Mouse (Mus musculus) limb, embryonic 13.5 days (tissue): ENCODE results near the gene Samm50. TPM values are rescaled to one million over a fixed set of nuclear protein-coding genes. Genes with fewer than 3 reads are reported as not detected.

Source experiments
- ATAC-seq: fragments of 200-750 bp; cut with Nextera tagmentation; 2 replicates; pipeline ENCODE4 v1.8.0; 2017; ENCODE audit warnings: low read depth, moderate number of reproducible peaks, moderate TSS enrichment; ENCODE audit not compliant: low FRiP score
- H3K27ac ChIP-seq: fragments of 300-500 bp; sonication (generic); 2 replicates; pipeline ENCODE4 v1.5.1; 2015; ENCODE audit warnings: inconsistent platforms, mild to moderate bottlenecking, moderate library complexity
- H3K27me3 ChIP-seq: fragments of 300-500 bp; sonication (generic); 2 replicates; pipeline ENCODE4 v1.6.1; 2015; ENCODE audit warnings: mild to moderate bottlenecking, inconsistent platforms
- H3K36me3 ChIP-seq: fragments of 300-500 bp; sonication (generic); 2 replicates; pipeline ENCODE4 v1.6.1; 2015; ENCODE audit warnings: inconsistent platforms, mild to moderate bottlenecking, moderate library complexity
- H3K4me1 ChIP-seq: fragments of 300-500 bp; sonication (generic); 2 replicates; pipeline ENCODE4 v1.6.1; 2015; ENCODE audit warnings: inconsistent platforms
- H3K4me2 ChIP-seq: fragments of 300-500 bp; sonication (generic); replicated peaks from 2 replicates; pipeline ENCODE4 v1.6.1; 2015; ENCODE audit warnings: inconsistent platforms, mild to moderate bottlenecking, moderate library complexity
- H3K4me3 ChIP-seq: fragments of 300-500 bp; sonication (generic); 2 replicates; pipeline ENCODE4 v1.5.1; 2015; ENCODE audit warnings: moderate library complexity, mild to moderate bottlenecking, inconsistent platforms
- H3K9ac ChIP-seq: fragments of 300-500 bp; sonication (generic); 2 replicates; pipeline ENCODE4 v1.6.1; 2015; ENCODE audit warnings: mild to moderate bottlenecking, inconsistent platforms
- H3K9me3 ChIP-seq: fragments of 300-500 bp; sonication (generic); 2 replicates; pipeline ENCODE4 v1.6.1; 2016; ENCODE audit warnings: inconsistent platforms
- WGBS: fragments of 180-500 bp; shearing (Covaris S2); methylation state at CpG from one replicate; pipeline ENCODE4 v1.1.7; 2015; 5-methylcytosine and 5-hydroxymethylcytosine counted together
- polyA plus RNA-seq: library from polyadenylated mRNA; unstranded; fragments of >200 nt; fragmentation: Nextera tagmentation; extraction: Ambion mirVana; gene quantifications from 2 replicates; pipeline ENCODE4 v1.2.1, GENCODE M21; 2015

The Samm50 gene
- polyA plus RNA-seq, 1 experiment from 2014 or later = 101 TPM

- Histone ChIP-seq H3K4me2 (no peak overlapping the region), H3K4me1 (peaks cover 21% of the 10 kb centered on the region), H3K36me3 (no peaks in the 10 kb centered on the region), H3K4me3 (no peak overlapping the region), H3K9me3 (no peaks in the 10 kb centered on the region), H3K27ac (no peak overlapping the region), H3K27me3 (no peaks in the 10 kb centered on the region), H3K9ac (no peak overlapping the region)
- 66% methylated on average over 4 of the region's 4 CpGs for WGBS
- ATAC-seq = no peak
Observed at GRCm38 (mm10) chr15:84186196-84186595, 5.8 kb upstream of the Samm50 start.

DNA sequence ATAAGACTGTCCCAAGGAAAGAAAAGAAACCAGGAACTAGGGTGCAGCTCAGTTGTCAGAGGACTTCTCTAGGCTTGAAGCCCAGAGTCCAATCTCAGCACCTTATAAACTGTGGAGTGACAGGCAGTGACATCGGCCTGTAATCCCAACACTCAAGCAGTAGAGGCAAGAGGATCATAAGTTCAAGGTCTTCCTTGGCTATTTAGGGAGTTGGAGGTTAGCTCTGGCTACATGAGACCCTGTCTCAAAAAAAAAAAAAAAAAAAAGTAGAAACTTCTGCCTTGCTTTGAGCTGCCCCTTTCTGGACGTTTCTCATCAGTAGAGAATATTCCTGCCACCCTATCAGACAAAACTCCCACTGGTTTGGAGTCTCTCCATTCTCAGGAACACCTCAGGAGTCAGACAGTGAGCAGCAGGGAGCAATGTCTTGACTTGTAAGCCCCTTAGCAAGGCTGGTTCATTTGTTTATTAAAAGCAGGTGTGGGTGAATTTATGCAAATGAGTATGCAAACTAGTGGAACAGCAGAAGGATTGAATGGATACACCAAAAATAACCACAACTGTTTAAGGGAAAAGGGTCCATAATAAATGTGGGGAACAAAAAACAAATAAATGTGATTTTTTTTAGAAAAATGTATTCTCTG is 3.0 kb upstream of the Samm50 start:
- H3K9ac ChIP-seq = no peak overlapping the region
- no peak overlapping the region for H3K27ac ChIP-seq

DNA sequence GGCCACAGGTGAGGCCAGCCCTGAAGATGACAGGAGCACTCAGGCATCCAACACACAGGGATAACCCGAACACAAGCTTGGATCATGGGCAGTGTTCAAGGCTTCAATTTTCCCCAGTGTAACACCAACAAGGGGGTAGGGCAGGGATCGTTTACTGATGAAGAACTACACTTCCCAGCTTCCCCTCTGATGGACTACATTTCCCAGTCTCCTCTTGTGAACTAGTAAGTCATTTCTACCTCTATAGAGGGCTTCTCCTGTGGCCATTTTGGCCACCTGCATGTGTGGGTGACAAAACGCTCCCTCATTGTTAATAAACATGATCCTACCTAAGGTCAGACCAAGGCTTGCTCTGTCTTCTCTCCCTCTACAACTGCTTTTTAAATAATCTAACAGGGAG is 2.2 kb upstream of the Samm50 start:
- Histone ChIP-seq H3K4me2 (no peak overlapping the region), H3K27me3 (no peaks in the 10 kb centered on the region), H3K9me3 (no peaks in the 10 kb centered on the region), H3K4me1 (peaks cover 11% of the 10 kb centered on the region), H3K27ac (no peak overlapping the region), H3K4me3 (no peak overlapping the region), H3K36me3 (0 out of 2 replicates have a peak, but pooled peaks cover 3% of the 10 kb centered on the region), H3K9ac (no peak overlapping the region)
- WGBS = 42% methylated on average over 3 of the region's 3 CpGs
- ATAC-seq = no peak

More for the DNA sequence above, 3.0 kb upstream of the Samm50 start:
- 53% methylated on average over 2 of the region's 2 CpGs for WGBS
- Histone ChIP-seq H3K36me3 (no peaks in the 10 kb centered on the region), H3K9me3 (no peaks in the 10 kb centered on the region), H3K27me3 (no peaks in the 10 kb centered on the region), H3K4me3 (no peak overlapping the region), H3K4me2 (no peak overlapping the region), H3K4me1 (peaks cover 14% of the 10 kb centered on the region)
- ATAC-seq = no peak

DNA sequence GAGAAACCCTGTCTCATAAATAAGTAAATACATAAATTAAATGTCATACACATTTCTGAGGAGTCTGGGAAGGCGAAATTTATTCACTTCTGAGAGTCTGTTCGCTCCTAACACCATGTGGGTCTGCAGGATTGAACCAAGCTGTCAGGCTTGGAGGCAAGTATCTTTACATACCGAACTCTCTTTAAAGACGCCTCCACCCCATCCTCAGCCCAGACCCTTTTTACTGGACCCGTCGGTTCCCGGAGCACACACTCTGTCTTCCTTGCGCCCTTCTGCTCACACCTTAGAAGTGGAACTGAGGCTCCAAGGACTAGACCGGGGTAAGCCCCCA is 350 bp upstream of the Samm50 start:
- H3K4me3 ChIP-seq = peak overlapping the region; percentile 93
- H3K4me2 ChIP-seq = peak overlapping the region; percentile 83
- WGBS = under 1% methylated on average over 9 of the region's 9 CpGs
- H3K9me3 ChIP-seq = no peaks in the 10 kb centered on the region
- H3K27ac ChIP-seq = 0 out of 2 replicates have a peak overlapping the region, but pooled peaks have one; percentile 52
- H3K9ac ChIP-seq = peak overlapping the region; percentile 83
- H3K27me3 ChIP-seq = no peaks in the 10 kb centered on the region
- peaks cover 15% of the 10 kb centered on the region for H3K36me3 ChIP-seq
- no peak; the same call in 1 of the 2 replicates for ATAC-seq
- peaks cover 11% of the 10 kb centered on the region for H3K4me1 ChIP-seq

DNA sequence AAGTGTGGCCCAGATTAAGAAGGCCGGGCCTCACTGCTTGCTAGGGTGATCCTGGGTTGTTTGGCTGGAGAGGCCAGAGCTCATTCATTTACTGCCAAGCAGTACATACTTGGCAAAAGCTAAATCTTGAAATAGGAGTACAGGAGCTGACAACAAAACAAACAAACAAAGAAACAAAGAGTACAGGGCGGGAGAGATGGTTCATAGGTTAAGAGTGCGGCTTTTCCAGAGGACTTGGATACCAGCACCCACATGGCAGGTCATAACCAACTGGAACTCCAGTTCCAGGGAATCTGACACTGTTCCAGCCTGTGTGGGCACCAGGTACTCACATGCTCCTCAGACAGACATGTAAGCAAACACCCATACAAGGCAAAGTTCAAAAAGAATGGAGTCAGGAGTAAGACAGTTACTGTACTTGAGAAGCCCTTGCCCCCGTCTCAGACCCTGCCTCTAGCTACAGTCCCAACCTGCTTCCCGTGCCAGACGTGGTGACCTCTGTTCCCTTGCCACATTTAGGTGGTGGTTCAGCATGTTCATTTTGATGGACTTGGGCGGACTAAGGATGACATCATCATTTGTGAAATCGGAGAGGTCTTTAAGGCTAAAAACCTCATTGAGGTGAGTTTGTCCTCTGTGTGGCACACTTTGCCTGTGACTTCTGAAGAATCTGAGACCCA is 4.6 kb downstream of the Samm50 start:
- H3K36me3 ChIP-seq = peaks cover 65% of the 10 kb centered on the region
- H3K27ac ChIP-seq = no peak overlapping the region
- H3K4me1 ChIP-seq = peaks cover 8% of the 10 kb centered on the region
- H3K9me3 ChIP-seq = no peaks in the 10 kb centered on the region
- H3K4me3 ChIP-seq = no peak overlapping the region
- WGBS = 82% methylated on average over 8 of the region's 8 CpGs
- no peaks in the 10 kb centered on the region for H3K27me3 ChIP-seq
- no peak overlapping the region for H3K9ac ChIP-seq
- no peak overlapping the region for H3K4me2 ChIP-seq
- no peak for ATAC-seq

DNA sequence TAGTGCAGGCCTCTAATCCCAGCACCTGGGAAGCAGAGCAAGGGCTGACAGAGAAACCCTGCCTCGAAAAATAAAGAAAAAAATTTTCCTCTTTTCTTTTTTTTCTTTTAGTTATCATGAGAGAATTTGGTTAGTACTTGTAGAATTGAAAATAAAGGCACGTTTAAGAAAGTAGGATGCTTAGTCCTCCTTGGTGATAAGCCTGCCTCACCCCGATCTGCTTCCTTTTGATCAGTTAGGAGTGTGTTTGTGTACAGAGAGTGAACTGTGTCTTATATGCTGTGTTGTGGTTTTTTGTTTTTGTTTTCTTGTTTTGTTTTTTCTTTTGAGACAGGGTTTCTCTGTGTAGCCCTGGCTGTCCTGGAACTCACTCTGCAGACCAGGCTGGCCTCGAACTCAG is 15.3 kb downstream of the Samm50 start:
- Histone ChIP-seq H3K4me1 (peaks cover 1% of the 10 kb centered on the region), H3K36me3 (peaks cover 95% of the 10 kb centered on the region), H3K9ac (no peak overlapping the region), H3K27ac (no peak overlapping the region), H3K4me2 (no peak overlapping the region), H3K27me3 (no peaks in the 10 kb centered on the region), H3K9me3 (no peaks in the 10 kb centered on the region), H3K4me3 (no peak overlapping the region)
- 96% methylated on average over 4 of the region's 4 CpGs for WGBS
- ATAC-seq = no peak

- WGBS = 88% methylated on average over 11 of the region's 11 CpGs
- ATAC-seq = no peak
- Histone ChIP-seq H3K27ac (no peak overlapping the region), H3K4me2 (no peak overlapping the region), H3K9ac (no peak overlapping the region), H3K27me3 (no peaks in the 10 kb centered on the region), H3K9me3 (no peaks in the 10 kb centered on the region), H3K4me3 (no peak overlapping the region), H3K36me3 (peaks cover 83% of the 10 kb centered on the region), H3K4me1 (peaks cover 19% of the 10 kb centered on the region)
Observed at GRCm38 (mm10) chr15:84209517-84210412, 17.7 kb downstream of the Samm50 start.

DNA sequence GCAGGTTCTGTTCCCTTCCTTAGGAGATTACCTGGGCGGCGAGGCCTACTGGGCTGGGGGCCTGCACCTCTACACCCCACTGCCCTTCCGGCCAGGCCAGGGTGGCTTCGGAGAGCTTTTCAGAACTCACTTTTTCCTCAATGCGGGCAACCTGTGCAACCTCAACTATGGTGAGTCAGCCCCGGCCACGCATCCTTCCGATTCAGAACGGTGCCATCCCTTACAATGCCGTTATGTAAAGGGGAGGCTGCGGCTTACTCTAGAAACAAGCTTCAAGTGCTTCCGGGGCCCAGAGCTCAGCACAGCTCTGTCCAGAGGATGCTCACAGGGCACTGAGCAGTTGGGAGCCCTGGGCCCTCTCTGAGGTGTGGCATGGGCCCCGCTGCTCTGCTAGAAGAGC is 18.4 kb downstream of the Samm50 start:
- Histone ChIP-seq H3K27me3 (no peaks in the 10 kb centered on the region), H3K36me3 (peaks cover 79% of the 10 kb centered on the region), H3K4me3 (no peak overlapping the region), H3K9ac (no peak overlapping the region), H3K4me2 (no peak overlapping the region), H3K9me3 (no peaks in the 10 kb centered on the region), H3K4me1 (peaks cover 19% of the 10 kb centered on the region), H3K27ac (no peak overlapping the region)
- no peak for ATAC-seq
- WGBS = 94% methylated on average over 13 of the region's 13 CpGs

- WGBS = 92% methylated on average over 13 of the region's 13 CpGs
- no peak overlapping the region for H3K27ac ChIP-seq
- H3K9me3 ChIP-seq = no peaks in the 10 kb centered on the region
- no peaks in the 10 kb centered on the region for H3K27me3 ChIP-seq
- H3K4me2 ChIP-seq = no peak overlapping the region
- H3K36me3 ChIP-seq = peaks cover 74% of the 10 kb centered on the region
- no peak overlapping the region for H3K9ac ChIP-seq
- H3K4me1 ChIP-seq = peaks cover 23% of the 10 kb centered on the region
- no peak overlapping the region for H3K4me3 ChIP-seq
- ATAC-seq = no peak
Observed at GRCm38 (mm10) chr15:84210941-84211340, 18.9 kb downstream of the Samm50 start.

- H3K27ac ChIP-seq = no peak overlapping the region
- H3K9me3 ChIP-seq = no peaks in the 10 kb centered on the region
- H3K4me1 ChIP-seq = peaks cover 29% of the 10 kb centered on the region
- ATAC-seq = no peak
- peaks cover 68% of the 10 kb centered on the region for H3K36me3 ChIP-seq
- no peak overlapping the region for H3K4me2 ChIP-seq
- no peaks in the 10 kb centered on the region for H3K27me3 ChIP-seq
- WGBS = 66% methylated on average over 4 of the region's 4 CpGs
- no peak overlapping the region for H3K4me3 ChIP-seq
- no peak overlapping the region for H3K9ac ChIP-seq
Observed at GRCm38 (mm10) chr15:84211564-84211963, 19.5 kb downstream of the Samm50 start.

GRCm38 (mm10) chr15:84212031-84212755 is 20.2 kb downstream of the Samm50 start:
- H3K4me2 ChIP-seq = no peak overlapping the region
- H3K36me3 ChIP-seq = peaks cover 62% of the 10 kb centered on the region
- H3K27ac ChIP-seq = no peak overlapping the region
- H3K9ac ChIP-seq = no peak overlapping the region
- WGBS = 34% methylated on average over 6 of the region's 6 CpGs
- H3K4me3 ChIP-seq = no peak overlapping the region
- H3K27me3 ChIP-seq = no peaks in the 10 kb centered on the region
- peaks cover 35% of the 10 kb centered on the region for H3K4me1 ChIP-seq
- ATAC-seq = peak; percentile 48
- no peaks in the 10 kb centered on the region for H3K9me3 ChIP-seq

GRCm38 (mm10) chr15:84212756-84213105 is 20.7 kb downstream of the Samm50 start:
- Histone ChIP-seq H3K27ac (no peak overlapping the region), H3K4me2 (no peak overlapping the region), H3K9ac (no peak overlapping the region), H3K9me3 (no peaks in the 10 kb centered on the region), H3K4me1 (peaks cover 39% of the 10 kb centered on the region), H3K4me3 (no peak overlapping the region), H3K27me3 (no peaks in the 10 kb centered on the region), H3K36me3 (peaks cover 56% of the 10 kb centered on the region)
- no peak for ATAC-seq
- 67% methylated on average over 2 of the region's 2 CpGs for WGBS
